Mouse (Mus musculus) MEL (cell line): ENCODE results near the gene Tsc22d4. TPM values are rescaled to one million over a fixed set of nuclear protein-coding genes. Genes with fewer than 3 reads are reported as not detected.

ENCODE experiments used
- DNase-seq: peaks from one replicate; pipeline ENCODE4 v3.0.0; 2011; ENCODE audit warnings: low read depth, low spot score
- H3K27ac ChIP-seq: 2 replicates; pipeline ENCODE4 v1.5.1; 2012; ENCODE audit warnings: low read depth, mild to moderate bottlenecking, control low read depth, low read length, moderate library complexity; ENCODE audit not compliant: control insufficient read depth
- H3K27me3 ChIP-seq, 2 experiments: fragments of 150-350 bp in 1 of 2; sonication (generic) in 1 of 2; 2 replicates each; pipeline ENCODE4 v1.6.1; 2012; ENCODE audit warnings: low read length in 2 of 2, mild to moderate bottlenecking in 2 of 2, improper control_type of control experiment in 1 of 2, moderate library complexity in 1 of 2; ENCODE audit not compliant: insufficient read depth in 2 of 2, control insufficient read depth in 1 of 2
- H3K36me3 ChIP-seq, 2 experiments: 2 replicates each; pipeline ENCODE4 v1.6.1; 2012 to 2014; ENCODE audit warnings: low read length in 2 of 2, improper control_type of control experiment in 1 of 2, inconsistent platforms in 1 of 2, mild to moderate bottlenecking in 1 of 2; ENCODE audit not compliant: insufficient read depth in 2 of 2, control insufficient read depth in 1 of 2
- H3K4me1 ChIP-seq, 2 experiments: fragments of 150-350 bp in 1 of 2; sonication (generic) in 1 of 2; 2 replicates each; pipeline ENCODE4 v1.6.1; 2012; ENCODE audit warnings: low read length in 2 of 2, improper control_type of control experiment in 1 of 2, mild to moderate bottlenecking in 1 of 2; ENCODE audit not compliant: insufficient read depth in 2 of 2, control insufficient read depth in 1 of 2
- H3K4me3 ChIP-seq, 2 experiments: fragments of 150-350 bp in 1 of 2; sonication (generic) in 1 of 2; 2 replicates each; pipeline ENCODE4 v1.5.1; 2012; ENCODE audit warnings: low read depth in 2 of 2, low read length in 2 of 2, mild to moderate bottlenecking in 2 of 2, moderate library complexity in 2 of 2, control low read depth in 1 of 2, improper control_type of control experiment in 1 of 2; ENCODE audit not compliant: control insufficient read depth in 1 of 2, insufficient read depth in 1 of 2
- H3K79me2 ChIP-seq: 2 replicates; pipeline ENCODE4 v1.6.1; 2012; ENCODE audit warnings: mild to moderate bottlenecking, low read length, moderate library complexity; ENCODE audit not compliant: control insufficient read depth, poor library complexity, insufficient read depth
- H3K9ac ChIP-seq: 2 replicates; pipeline ENCODE4 v1.6.1; 2012; ENCODE audit warnings: low read depth, mild to moderate bottlenecking, control low read depth, low read length, moderate library complexity; ENCODE audit not compliant: control insufficient read depth, poor library complexity, severe bottlenecking
- H3K9me3 ChIP-seq: fragments of 150-350 bp; sonication (generic); replicated peaks from 2 replicates; pipeline ENCODE4 v1.6.1; 2012; ENCODE audit warnings: mild to moderate bottlenecking, low read length, improper control_type of control experiment, moderate library complexity; ENCODE audit not compliant: insufficient read depth
- ELF1 ChIP-seq: IDR thresholded peaks from 2 replicates; pipeline ENCODE4 v1.6.1; 2014; ENCODE audit warnings: low read depth, mild to moderate bottlenecking, inconsistent platforms, low read length, improper control_type of control experiment, moderate library complexity
- HCFC1 ChIP-seq: IDR thresholded peaks from 2 replicates; pipeline ENCODE4 v1.6.1; 2012; ENCODE audit warnings: low read depth, mild to moderate bottlenecking, inconsistent platforms, low read length, improper control_type of control experiment, moderate library complexity
- KAT2A ChIP-seq: conservative IDR thresholded peaks from 2 replicates; pipeline ENCODE4 v1.6.1; 2012; ENCODE audit warnings: low read depth, low read length, improper control_type of control experiment, inconsistent platforms
- MAFK ChIP-seq: IDR thresholded peaks from 2 replicates; pipeline ENCODE4 v1.6.1; 2011; ENCODE audit warnings: low read depth, mild to moderate bottlenecking, low read length, improper control_type of control experiment, borderline replicate concordance
- MAZ ChIP-seq: IDR thresholded peaks from 2 replicates; pipeline ENCODE4 v1.6.1; 2012; ENCODE audit warnings: low read depth, mild to moderate bottlenecking, inconsistent platforms, low read length, improper control_type of control experiment
- MEF2A ChIP-seq: IDR thresholded peaks from 2 replicates; pipeline ENCODE4 v1.6.1; 2014; ENCODE audit warnings: low read depth, mild to moderate bottlenecking, inconsistent platforms, low read length, improper control_type of control experiment; ENCODE audit not compliant: poor library complexity, insufficient replicate concordance, severe bottlenecking; ENCODE audit errors: extremely low read depth
- MYB ChIP-seq: IDR thresholded peaks from 2 replicates; pipeline ENCODE4 v1.6.1; 2011; ENCODE audit warnings: mild to moderate bottlenecking, low read depth, low read length, improper control_type of control experiment
- NELFE ChIP-seq: IDR thresholded peaks from 2 replicates; pipeline ENCODE4 v1.6.1; 2011; ENCODE audit warnings: low read depth, low read length, improper control_type of control experiment
- POLR2AphosphoS2 ChIP-seq: IDR thresholded peaks from 2 replicates; pipeline ENCODE4 v1.6.1; 2011; ENCODE audit warnings: low read length, improper control_type of control experiment
- RAD21 ChIP-seq: IDR thresholded peaks from 2 replicates; pipeline ENCODE4 v1.6.1; 2011; ENCODE audit warnings: mild to moderate bottlenecking, low read depth, low read length, improper control_type of control experiment
- RCOR1 ChIP-seq: IDR thresholded peaks from 2 replicates; pipeline ENCODE4 v1.6.1; 2012; ENCODE audit warnings: low read depth, mild to moderate bottlenecking, inconsistent platforms, low read length, improper control_type of control experiment
- SIN3A ChIP-seq: IDR thresholded peaks from 2 replicates; pipeline ENCODE4 v1.6.1; 2012; ENCODE audit warnings: low read length, improper control_type of control experiment, inconsistent platforms
- TAL1 ChIP-seq: IDR thresholded peaks from 2 replicates; pipeline ENCODE4 v1.6.1; 2012; ENCODE audit warnings: mild to moderate bottlenecking, inconsistent platforms, low read length, moderate library complexity, mixed read lengths
- TBP ChIP-seq: IDR thresholded peaks from 2 replicates; pipeline ENCODE4 v1.8.0; 2011; ENCODE audit warnings: low read depth, low read length, improper control_type of control experiment
- TCF12 ChIP-seq: IDR thresholded peaks from 2 replicates; pipeline ENCODE4 v1.6.1; 2014; ENCODE audit warnings: low read depth, mild to moderate bottlenecking, inconsistent platforms, low read length, improper control_type of control experiment, moderate library complexity
- USF2 ChIP-seq, 2 experiments: IDR thresholded peaks; 2 replicates each; pipeline ENCODE4 v1.6.1; 2011 to 2012; ENCODE audit warnings: improper control_type of control experiment in 2 of 2, low read length in 2 of 2, borderline replicate concordance in 1 of 2, inconsistent platforms in 1 of 2, low read depth in 1 of 2, mild to moderate bottlenecking in 1 of 2; ENCODE audit not compliant: insufficient read depth in 1 of 2
- ZNF384 ChIP-seq: IDR thresholded peaks from 2 replicates; pipeline ENCODE4 v1.6.1; 2012; ENCODE audit warnings: low read depth, mild to moderate bottlenecking, inconsistent platforms, low read length, improper control_type of control experiment
- polyA plus RNA-seq, 2 experiments: library from polyadenylated mRNA; stranded (reverse) in 1 of 2; unstranded in 1 of 2; fragments of >175 nt in 1 of 2; fragments of >200 nt in 1 of 2; gene quantifications; 2 replicates each; pipeline versions ENCODE4 v1.2.1 to v1.2.4; 2012; ENCODE audit warnings: low replicate concordance in 2 of 2, low read depth in 1 of 2; ENCODE audit not compliant: insufficient read length in 2 of 2, insufficient read depth in 1 of 2, missing spikeins in 1 of 2
- total RNA-seq: library from RNA; depleted of rRNA; stranded (reverse); fragments of 300-350 nt; gene quantifications from 2 replicates; pipeline ENCODE4 v1.2.3, GENCODE M21; 2012

The Tsc22d4 gene
- total and polyA plus RNA-seq, 3 experiments: 58.3 to 203 TPM; not detected in 1

- no peak for TF ChIP-seq POLR2AphosphoS2
- no peak for TF ChIP-seq TBP
- no peak for TF ChIP-seq RCOR1
- TF ChIP-seq SIN3A: peak; percentile 35; the same call in 1 of the 2 replicates
- TF ChIP-seq, all 39 proteins: peak for 7
These were observed 4.3 kb upstream of the Tsc22d4 start, which contains the start of gene Nyap1 (continued) for GRCm38 (mm10) chr5:137741023-137741931.

- Histone ChIP-seq H3K36me3 (peaks cover 0 to 4% of the 10 kb centered on the region in 2 experiments; a peak in 2 of 4 replicates), H3K79me2 (peaks cover 11% of the 10 kb centered on the region), H3K9ac (no peak overlapping the region), H3K4me1 (peaks cover 0 to 7% of the 10 kb centered on the region in 2 experiments; a peak in 3 of 4 replicates), H3K27ac (no peak overlapping the region), H3K27me3 (no peaks in the 10 kb centered on the region), H3K4me3 (no peak overlapping the region), H3K9me3 (no peaks in the 10 kb centered on the region)
- DNase-seq: no peak
- TF ChIP-seq HCFC1 (no peak), NELFE (no peak), TAL1 (no peak), MAFK (no peak), USF2 (IDR thresholded peaks at IDR 0.05; ENCODE audit: borderline replicate concordance in 1 of 2, insufficient read depth in 1 of 2, low read depth in 1 of 2, low read length in 2 of 2) (no peak), ELF1 (no peak), MEF2A (no peak)
These were observed 3.5 kb upstream of the Tsc22d4 start for GRCm38 (mm10) chr5:137742048-137742447.

GRCm38 (mm10) chr5:137742836-137743235 is 2.7 kb upstream of the Tsc22d4 start:
- H3K4me3 ChIP-seq: no peak overlapping the region
- no peak for DNase-seq
- peaks cover 19% of the 10 kb centered on the region for H3K79me2 ChIP-seq
- no peak overlapping the region for H3K9ac ChIP-seq
- peaks cover 0 to 11% of the 10 kb centered on the region in 2 experiments; a peak in 3 of 4 replicates for H3K4me1 ChIP-seq
- H3K27ac ChIP-seq: no peak overlapping the region
- no peaks in the 10 kb centered on the region for H3K9me3 ChIP-seq
- no peaks in the 10 kb centered on the region for H3K27me3 ChIP-seq
- H3K36me3 ChIP-seq: peaks cover 0 to 4% of the 10 kb centered on the region in 2 experiments; a peak in 2 of 4 replicates
- TF ChIP-seq MAZ: no peak
- TF ChIP-seq MYB: no peak
- TF ChIP-seq RCOR1: no peak
- TF ChIP-seq TCF12: no peak
- TF ChIP-seq RAD21: no peak
- no peak for TF ChIP-seq ZNF384
- TF ChIP-seq HCFC1: no peak
- no peak for TF ChIP-seq KAT2A
